Mouse (Mus musculus) forebrain, embryonic 12.5 days (tissue): Measurements from ENCODE around the gene Cd200r1. TPM values are rescaled to one million over a fixed set of nuclear protein-coding genes. Genes with fewer than 3 reads are reported as not detected.

Source experiments
- ATAC-seq: fragments of 200-750 bp; cut with Nextera tagmentation; 2 replicates; pipeline ENCODE4 v1.8.0; 2017; ENCODE audit warnings: moderate TSS enrichment; ENCODE audit not compliant: low FRiP score
- H3K27ac ChIP-seq: fragments of 300-500 bp; sonication (generic); 2 replicates; pipeline ENCODE4 v1.5.1; 2016; ENCODE audit warnings: mild to moderate bottlenecking
- H3K27me3 ChIP-seq: fragments of 300-500 bp; sonication (generic); 2 replicates; pipeline ENCODE4 v1.6.1; 2016; ENCODE audit warnings: mild to moderate bottlenecking
- H3K36me3 ChIP-seq: fragments of 300-500 bp; sonication (generic); replicated peaks from 2 replicates; pipeline ENCODE4 v1.6.1; 2016; ENCODE audit warnings: mild to moderate bottlenecking
- H3K4me1 ChIP-seq: fragments of 300-500 bp; sonication (generic); 2 replicates; pipeline ENCODE4 v1.6.1; 2016
- H3K4me2 ChIP-seq: fragments of 300-500 bp; sonication (generic); 2 replicates; pipeline ENCODE4 v1.6.1; 2016; ENCODE audit warnings: mild to moderate bottlenecking, moderate library complexity
- H3K4me3 ChIP-seq: fragments of 300-500 bp; sonication (generic); replicated peaks from 2 replicates; pipeline ENCODE4 v1.5.1; 2016; ENCODE audit warnings: mild to moderate bottlenecking
- H3K9ac ChIP-seq: fragments of 300-500 bp; sonication (generic); 2 replicates; pipeline ENCODE4 v1.6.1; 2016; ENCODE audit warnings: mild to moderate bottlenecking
- H3K9me3 ChIP-seq: fragments of 300-500 bp; sonication (generic); 2 replicates; pipeline ENCODE4 v1.6.1; 2016
- WGBS: fragments of 180-500 bp; shearing (Covaris S2); methylation state at CpG from one replicate; pipeline ENCODE4 v1.1.7; 2016; 5-methylcytosine and 5-hydroxymethylcytosine counted together
- polyA plus RNA-seq: library from polyadenylated mRNA; unstranded; fragments of >200 nt; fragmentation: Nextera tagmentation; extraction: Ambion mirVana; gene quantifications from 2 replicates; pipeline ENCODE4 v1.2.1, GENCODE M21; 2016

Gene Cd200r1
- polyA plus RNA-seq, result 0.47 and 0.49 TPM in 2 replicates

GRCm38 (mm10) chr16:44765555-44766319 lies at the start of gene Cd200r1:
TSS of gene Cd200r1 (plus strand) at chr16:44765736.
- H3K4me2 ChIP-seq, result no peak within 1 kb of the TSS
- H3K27me3 ChIP-seq, result no peaks in the 10 kb centered on the region
- no peaks in the 10 kb centered on the region for H3K36me3 ChIP-seq
- H3K4me1 ChIP-seq, result no peaks in the 10 kb centered on the region
- no peak within 1 kb of the TSS for H3K4me3 ChIP-seq
- no peak within 1 kb of the TSS for H3K9ac ChIP-seq
- no peaks in the 10 kb centered on the region for H3K9me3 ChIP-seq
- WGBS, result 82% methylated on average over 22 of the region's 22 CpGs
- no peak for ATAC-seq
- H3K27ac ChIP-seq, result no peak within 1 kb of the TSS

GRCm38 (mm10) chr16:44716305-44717140 lies 49.0 kb upstream of the Cd200r1 start:
- Histone ChIP-seq H3K36me3 (peaks cover 13% of the 10 kb centered on the region), H3K27me3 (no peaks in the 10 kb centered on the region), H3K4me2 (no peak overlapping the region), H3K4me1 (peaks cover 11% of the 10 kb centered on the region), H3K9me3 (no peaks in the 10 kb centered on the region), H3K27ac (peak overlapping the region; percentile 32), H3K9ac (no peak overlapping the region), H3K4me3 (no peak overlapping the region)
- peak; percentile 69; the same call in 1 of the 2 replicates for ATAC-seq
- WGBS, result 28% methylated on average over 10 of the region's 10 CpGs

DNA sequence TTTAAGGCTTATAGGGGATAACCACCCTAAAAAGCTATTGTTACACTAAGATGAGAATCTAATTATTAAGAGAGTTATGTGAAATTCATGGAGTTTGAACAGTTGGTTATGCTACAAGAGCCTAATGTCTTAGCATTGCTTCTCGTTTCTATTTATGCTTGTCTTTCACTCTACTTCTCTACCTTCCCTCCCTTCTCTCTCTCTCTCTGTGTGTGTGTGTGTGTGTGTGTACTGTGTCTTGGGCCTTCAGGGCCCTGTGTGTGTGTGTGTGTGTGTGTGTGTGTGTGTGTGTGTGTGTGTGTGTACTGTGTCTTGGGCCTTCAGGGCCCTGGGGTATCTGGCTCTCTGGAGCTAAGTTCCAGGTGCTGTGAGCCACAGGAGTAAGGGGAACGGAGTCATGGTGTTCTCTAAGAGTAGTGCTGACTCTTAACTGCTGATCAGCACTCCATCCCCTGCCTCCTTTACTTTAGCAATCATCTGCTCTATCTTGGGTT lies 48.3 kb upstream of the Cd200r1 start:
- H3K27me3 ChIP-seq, result no peaks in the 10 kb centered on the region
- peak; percentile 33; the same call in 1 of the 2 replicates for ATAC-seq
- no peak overlapping the region for H3K4me2 ChIP-seq
- peaks cover 13% of the 10 kb centered on the region for H3K36me3 ChIP-seq
- peaks cover 11% of the 10 kb centered on the region for H3K4me1 ChIP-seq
- no peak overlapping the region for H3K4me3 ChIP-seq
- H3K9me3 ChIP-seq, result no peaks in the 10 kb centered on the region
- H3K9ac ChIP-seq, result no peak overlapping the region
- WGBS, result 71% methylated on average over 2 of the region's 2 CpGs
- H3K27ac ChIP-seq, result no peak overlapping the region

DNA sequence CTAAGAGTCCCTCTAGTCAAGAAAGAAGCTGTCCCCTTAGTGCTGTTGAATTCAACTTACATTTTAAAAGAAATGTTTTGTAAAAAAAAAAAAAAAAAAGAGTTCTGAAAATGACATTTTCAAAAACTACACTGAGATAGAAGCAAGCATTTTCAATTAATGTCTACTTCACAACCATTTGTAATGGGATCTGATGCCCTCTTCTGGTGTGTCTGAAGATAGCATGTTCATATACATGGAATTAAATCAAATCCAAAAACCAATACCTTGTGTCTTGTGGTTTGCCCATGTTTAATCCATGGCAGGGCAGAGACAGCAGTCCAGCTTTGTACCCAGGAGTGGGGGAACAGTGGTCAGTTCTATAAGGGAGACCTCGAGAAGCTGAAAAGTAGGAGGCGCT lies 47.7 kb upstream of the Cd200r1 start:
- H3K4me2 ChIP-seq, result no peak overlapping the region
- H3K9me3 ChIP-seq, result no peaks in the 10 kb centered on the region
- H3K9ac ChIP-seq, result no peak overlapping the region
- 72% methylated on average over 2 of the region's 2 CpGs for WGBS
- H3K4me1 ChIP-seq, result peaks cover 13% of the 10 kb centered on the region
- H3K27ac ChIP-seq, result no peak overlapping the region
- H3K27me3 ChIP-seq, result no peaks in the 10 kb centered on the region
- no peak overlapping the region for H3K4me3 ChIP-seq
- 0 out of 2 replicates have a peak, but pooled peaks have one; percentile 38 for ATAC-seq
- peaks cover 13% of the 10 kb centered on the region for H3K36me3 ChIP-seq

DNA sequence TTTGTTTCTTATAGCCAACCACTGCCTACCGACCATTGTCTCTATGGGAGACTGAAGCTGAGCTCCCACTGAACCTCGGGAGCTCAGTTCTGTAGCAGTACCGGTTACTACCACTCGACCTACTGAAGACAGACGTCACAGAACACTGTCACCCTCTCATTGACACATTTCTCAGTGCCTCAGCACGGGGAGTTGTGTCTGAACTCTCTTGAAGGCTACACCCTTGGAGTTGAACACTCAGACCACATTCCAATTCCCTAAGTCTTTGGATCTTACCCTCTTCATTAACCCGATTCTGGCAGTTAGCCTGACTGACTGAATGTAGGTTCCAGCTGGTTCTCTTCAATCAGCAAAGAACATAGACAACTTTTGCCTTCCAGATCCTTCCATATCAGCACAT lies 46.2 kb upstream of the Cd200r1 start:
- Histone ChIP-seq H3K4me3 (no peak overlapping the region), H3K9ac (no peak overlapping the region), H3K36me3 (peaks cover 13% of the 10 kb centered on the region), H3K27ac (no peak overlapping the region), H3K27me3 (no peaks in the 10 kb centered on the region), H3K4me2 (no peak overlapping the region), H3K4me1 (peaks cover 20% of the 10 kb centered on the region), H3K9me3 (no peaks in the 10 kb centered on the region)
- 79% methylated on average over 7 of the region's 7 CpGs for WGBS
- ATAC-seq, result no peak

DNA sequence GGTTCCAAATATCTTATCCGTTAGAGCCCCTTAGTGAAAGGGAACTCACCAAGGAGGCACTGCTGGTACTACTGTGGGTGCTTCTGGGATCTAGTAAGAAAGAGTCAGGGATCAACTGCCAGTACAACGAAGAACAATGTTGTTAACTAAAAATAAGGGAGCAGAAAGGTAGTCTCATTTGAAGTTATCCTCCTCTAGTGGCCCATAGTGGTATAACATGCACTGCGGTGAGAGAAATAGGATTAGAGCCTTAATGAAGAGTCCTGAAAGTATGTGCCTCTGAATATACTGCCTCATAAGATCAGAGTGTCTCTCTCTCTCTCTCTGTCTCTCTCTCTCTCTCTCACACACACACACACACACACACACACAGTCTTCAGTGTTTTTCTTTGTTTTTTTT lies 45.0 kb upstream of the Cd200r1 start:
- Histone ChIP-seq H3K36me3 (peaks cover 13% of the 10 kb centered on the region), H3K4me1 (peaks cover 27% of the 10 kb centered on the region), H3K4me3 (no peak overlapping the region), H3K27ac (no peak overlapping the region), H3K9ac (no peak overlapping the region), H3K4me2 (no peak overlapping the region), H3K27me3 (no peaks in the 10 kb centered on the region), H3K9me3 (no peaks in the 10 kb centered on the region)
- no peak for ATAC-seq
- 70% methylated on average over 3 of the region's 3 CpGs for WGBS

GRCm38 (mm10) chr16:44722666-44723065 lies 42.9 kb upstream of the Cd200r1 start:
- peaks cover 24% of the 10 kb centered on the region for H3K4me1 ChIP-seq

DNA sequence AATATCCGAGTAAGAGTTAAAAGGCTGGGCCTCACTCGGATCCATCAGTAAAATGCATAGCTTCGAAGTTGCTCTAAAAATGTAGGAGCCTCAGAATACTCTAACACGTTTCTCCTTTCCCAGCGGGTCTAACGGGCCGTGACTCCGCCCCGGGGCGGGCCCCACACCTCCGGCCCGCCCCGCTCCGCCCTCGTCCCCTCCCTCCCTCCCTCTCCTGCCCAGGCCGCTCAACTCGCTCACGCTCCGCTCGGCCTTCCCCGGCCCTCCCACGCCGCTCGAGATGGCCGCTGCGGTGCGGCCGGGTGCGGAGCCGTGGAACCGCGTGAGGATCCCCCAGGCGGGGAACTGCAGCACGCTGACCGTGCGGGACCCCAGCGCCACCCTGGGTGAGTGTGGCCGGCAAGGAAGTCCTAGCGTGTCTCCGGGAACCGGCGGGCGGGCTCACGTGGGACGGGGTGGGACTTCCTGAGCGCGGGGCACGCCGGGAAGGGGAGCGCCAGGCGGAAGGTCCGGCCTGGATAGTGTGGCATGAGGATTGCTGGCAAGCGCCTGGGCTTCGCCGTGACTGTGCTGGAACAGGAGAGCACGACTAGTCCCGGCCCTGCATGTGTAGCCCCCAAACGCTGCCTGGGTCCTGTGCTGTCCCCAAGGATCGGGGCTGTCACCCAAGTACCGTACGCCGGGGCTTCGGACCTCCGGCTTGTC lies 41.3 kb upstream of the Cd200r1 start, which contains the start of gene Nepro:
Gene Nepro (plus strand): TSS at position 219 of the 705 bp plus-strand sequence.
- under 1% methylated on average over 64 of the region's 64 CpGs for WGBS
- H3K27ac ChIP-seq, result peak within 1 kb of the TSS; percentile 86
- H3K4me3 ChIP-seq, result peak within 1 kb of the TSS; percentile 78
- ATAC-seq, result peak; percentile 97
- H3K27me3 ChIP-seq, result no peaks in the 10 kb centered on the region
- peaks cover 24% of the 10 kb centered on the region for H3K4me1 ChIP-seq
- no peaks in the 10 kb centered on the region for H3K9me3 ChIP-seq
- peak within 1 kb of the TSS; percentile 83 for H3K4me2 ChIP-seq
- peak within 1 kb of the TSS; percentile 83 for H3K9ac ChIP-seq
- peaks cover 20% of the 10 kb centered on the region for H3K36me3 ChIP-seq

More at GRCm38 (mm10) chr16:44722666-44723065, 42.9 kb upstream of the Cd200r1 start:
- Histone ChIP-seq H3K27ac (no peak overlapping the region), H3K36me3 (peaks cover 15% of the 10 kb centered on the region), H3K4me2 (no peak overlapping the region), H3K9ac (no peak overlapping the region), H3K4me3 (no peak overlapping the region), H3K9me3 (no peaks in the 10 kb centered on the region), H3K27me3 (no peaks in the 10 kb centered on the region)
- WGBS, result 91% methylated on average over 2 of the region's 2 CpGs
- no peak for ATAC-seq

DNA sequence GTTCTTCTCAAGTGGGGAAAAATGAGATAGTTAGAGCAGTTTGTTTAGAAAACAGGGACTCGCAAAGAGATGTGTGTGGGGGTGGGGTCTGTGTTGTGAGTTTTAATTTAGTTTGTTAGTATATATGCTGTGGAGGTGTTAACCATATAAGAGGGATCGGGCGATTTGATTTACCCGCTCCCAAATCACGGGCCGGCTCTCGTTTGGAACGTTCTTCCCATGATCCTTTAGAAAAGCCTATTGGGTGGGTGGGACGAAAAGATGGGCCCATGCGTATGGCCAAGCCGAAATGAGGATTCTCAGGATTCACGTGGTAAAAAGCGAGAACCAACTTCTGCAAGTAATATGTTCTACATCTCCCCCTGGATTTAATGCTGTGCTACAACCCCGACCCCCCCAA lies 40.7 kb upstream of the Cd200r1 start:
- peak overlapping the region; percentile 78 for H3K4me3 ChIP-seq
- peaks cover 24% of the 10 kb centered on the region for H3K4me1 ChIP-seq
- H3K9me3 ChIP-seq, result no peaks in the 10 kb centered on the region
- H3K27me3 ChIP-seq, result no peaks in the 10 kb centered on the region
- H3K9ac ChIP-seq, result peak overlapping the region; percentile 83
- ATAC-seq, result peak; percentile 19
- under 1% methylated on average over 14 of the region's 14 CpGs for WGBS
- peaks cover 20% of the 10 kb centered on the region for H3K36me3 ChIP-seq
- peak overlapping the region; percentile 83 for H3K4me2 ChIP-seq
- peak overlapping the region; percentile 86 for H3K27ac ChIP-seq

DNA sequence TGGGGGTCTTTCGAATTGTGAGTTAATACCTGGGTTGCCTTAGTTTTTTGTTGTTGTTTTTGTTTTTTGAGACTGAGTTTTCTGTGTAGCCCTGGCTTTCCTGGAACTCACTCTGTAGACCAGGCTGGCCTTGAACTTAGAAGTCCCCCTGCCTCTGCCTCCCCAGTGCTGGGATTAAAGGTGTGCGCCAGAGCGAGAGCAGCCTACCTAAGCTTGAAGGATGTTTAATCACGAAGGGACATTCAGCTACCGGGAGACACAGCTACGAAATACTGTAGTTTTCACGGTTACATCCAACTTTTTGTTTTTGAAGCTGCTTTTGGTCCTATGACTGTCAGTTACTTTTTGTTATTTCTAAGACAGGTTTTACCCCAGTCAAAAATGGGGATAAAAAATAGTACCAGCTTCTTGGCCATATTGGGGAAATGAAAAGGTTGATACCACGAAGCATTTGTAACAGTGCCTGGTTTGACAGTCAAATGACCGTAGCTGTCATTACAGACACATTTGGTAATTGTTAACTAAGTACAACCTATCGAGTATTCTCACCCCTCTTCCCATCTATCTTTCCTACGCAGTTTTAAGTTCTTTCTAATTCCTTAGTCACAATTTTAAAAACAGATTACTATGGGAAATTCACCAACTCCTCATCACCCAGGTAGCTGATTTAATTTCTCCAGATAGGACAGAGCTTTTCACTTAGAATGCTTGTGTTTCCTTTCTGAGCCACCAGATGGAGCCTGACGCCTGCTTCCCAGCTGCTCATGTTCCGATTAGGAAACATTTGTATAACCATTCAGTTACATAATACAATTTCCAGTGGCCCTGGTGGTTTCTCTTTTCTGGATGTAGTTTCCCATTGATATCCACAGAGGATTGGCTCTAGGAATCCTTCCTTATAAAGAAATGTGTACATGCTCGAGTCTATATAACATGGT lies 40.0 kb upstream of the Cd200r1 start:
- no peaks in the 10 kb centered on the region for H3K27me3 ChIP-seq
- 51% methylated on average over 14 of the region's 14 CpGs for WGBS
- H3K4me1 ChIP-seq, result peaks cover 24% of the 10 kb centered on the region
- peaks cover 21% of the 10 kb centered on the region for H3K36me3 ChIP-seq
- ATAC-seq, result no peak
- no peaks in the 10 kb centered on the region for H3K9me3 ChIP-seq
- H3K27ac ChIP-seq, result peak overlapping the region; percentile 86; the same call in 1 of the 2 replicates
- peak overlapping the region; percentile 78 for H3K4me3 ChIP-seq
- H3K9ac ChIP-seq, result peak overlapping the region; percentile 83
- peak overlapping the region; percentile 83 for H3K4me2 ChIP-seq

DNA sequence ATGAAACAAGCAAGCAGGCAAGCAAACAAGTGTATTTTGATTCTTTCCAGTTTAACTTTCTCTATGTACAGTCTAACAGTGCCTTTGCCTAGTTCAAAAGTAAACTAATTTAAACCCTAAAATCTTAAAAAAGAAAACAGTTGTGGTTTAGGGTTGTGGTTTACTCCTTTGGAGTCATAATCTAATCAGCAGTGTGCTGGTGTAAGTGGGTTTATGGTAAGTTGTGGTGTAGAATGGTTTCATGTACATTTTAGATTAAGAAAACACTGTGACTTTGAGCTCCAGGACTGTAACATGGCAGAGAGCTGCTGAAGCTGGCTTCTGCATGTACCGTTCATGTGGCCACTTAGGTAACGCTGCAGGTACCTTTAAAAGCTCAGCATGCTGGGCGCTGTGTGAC lies 38.0 kb upstream of the Cd200r1 start:
- no peak overlapping the region for H3K4me2 ChIP-seq
- WGBS, result 97% methylated on average over 3 of the region's 3 CpGs
- H3K9me3 ChIP-seq, result no peaks in the 10 kb centered on the region
- ATAC-seq, result no peak
- no peak overlapping the region for H3K9ac ChIP-seq
- no peak overlapping the region for H3K4me3 ChIP-seq
- H3K27me3 ChIP-seq, result no peaks in the 10 kb centered on the region
- H3K27ac ChIP-seq, result no peak overlapping the region
- H3K36me3 ChIP-seq, result peaks cover 41% of the 10 kb centered on the region
- H3K4me1 ChIP-seq, result peaks cover 24% of the 10 kb centered on the region
